Mouse (Mus musculus): ENCODE measurements around the gene Rtl9. TPM values are rescaled to one million over a fixed set of nuclear protein-coding genes. Genes with fewer than 3 reads are reported as not detected.

Gene Rtl9
- polyA plus RNA-seq, 1 experiment from 2014 or later = 0.81 TPM

DNA sequence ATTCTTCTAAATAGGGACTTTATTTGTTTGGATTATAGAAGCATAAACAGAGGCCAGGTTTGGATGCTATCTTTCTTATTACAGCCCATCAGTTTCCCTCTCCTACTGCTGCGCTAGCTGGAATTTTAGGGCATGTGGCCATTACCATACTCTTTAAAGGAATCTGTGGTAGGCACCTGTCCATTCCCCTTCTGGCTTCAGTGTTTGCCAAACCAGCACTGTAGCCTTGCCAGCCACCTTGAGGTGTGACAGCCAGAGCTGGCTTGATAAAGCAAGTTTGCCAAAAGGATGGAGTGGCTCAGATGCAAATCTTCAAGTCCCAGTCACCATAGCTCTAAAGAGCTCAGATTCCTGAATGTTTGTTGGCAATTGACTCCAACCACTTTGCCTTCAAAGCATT, 32.3 kb upstream of the Rtl9 start:
- H3K27me3 ChIP-seq (ENCODE audit: control insufficient read depth, insufficient read depth, low read length) = no peaks in the 10 kb centered on the region
- no peaks in the 10 kb centered on the region for H3K9me3 ChIP-seq (ENCODE audit: control insufficient read depth, low read depth, low read length)
- H3K4me1 ChIP-seq (ENCODE audit: control insufficient read depth, insufficient read depth, low read length) = 0 out of 2 replicates have a peak, but pooled peaks cover 3% of the 10 kb centered on the region
- H3K4me3 ChIP-seq (ENCODE audit: low read depth, low read length) = no peak overlapping the region
- 97% methylated on average over 1 of the region's 1 CpGs for WGBS
- H3K4me2 ChIP-seq (replicated peaks; ENCODE audit: low read depth, low read length) = no peak overlapping the region
- H3K27ac ChIP-seq (ENCODE audit: low read length) = no peak overlapping the region
- no peak overlapping the region for H3K9ac ChIP-seq (replicated peaks; ENCODE audit: low read depth, low read length)
- no peaks in the 10 kb centered on the region for H3K36me3 ChIP-seq (ENCODE audit: control insufficient read depth, insufficient read depth, low read length)
- ATAC-seq (ENCODE audit: insufficient number of reproducible peaks, insufficient read depth, low FRiP score, low read depth) = no peak

DNA sequence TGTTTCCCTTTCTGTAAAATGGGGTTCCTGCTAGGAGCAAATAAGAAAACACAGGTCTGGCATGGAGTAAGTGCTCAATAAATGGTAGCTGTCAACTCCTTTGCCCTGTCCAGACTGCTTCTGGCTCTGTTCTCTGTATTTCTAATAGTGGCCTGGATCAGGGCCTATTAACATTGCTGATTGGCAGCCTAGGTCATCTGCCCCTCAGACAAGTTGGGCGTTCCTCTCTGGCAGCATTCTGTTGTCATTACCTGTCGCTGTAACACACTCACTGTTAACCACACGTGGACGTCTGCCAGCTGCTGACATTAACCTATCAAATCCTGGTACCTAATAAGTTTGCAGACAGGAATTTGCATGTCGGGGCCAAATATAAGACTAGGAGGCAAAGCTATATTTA, 31.8 kb upstream of the Rtl9 start:
- no peak overlapping the region for H3K9ac ChIP-seq (replicated peaks; ENCODE audit: low read depth, low read length)
- no peaks in the 10 kb centered on the region for H3K36me3 ChIP-seq (ENCODE audit: control insufficient read depth, insufficient read depth, low read length)
- no peak for ATAC-seq (ENCODE audit: insufficient number of reproducible peaks, insufficient read depth, low FRiP score, low read depth)
- no peaks in the 10 kb centered on the region for H3K27me3 ChIP-seq (ENCODE audit: control insufficient read depth, insufficient read depth, low read length)
- no peak overlapping the region for H3K27ac ChIP-seq (ENCODE audit: low read length)
- 55% methylated on average over 5 of the region's 5 CpGs for WGBS
- no peak overlapping the region for H3K4me3 ChIP-seq (ENCODE audit: low read depth, low read length)
- H3K4me2 ChIP-seq (replicated peaks; ENCODE audit: low read depth, low read length) = no peak overlapping the region
- 0 out of 2 replicates have a peak, but pooled peaks cover 3% of the 10 kb centered on the region for H3K4me1 ChIP-seq (ENCODE audit: control insufficient read depth, insufficient read depth, low read length)
- H3K9me3 ChIP-seq (ENCODE audit: control insufficient read depth, low read depth, low read length) = no peaks in the 10 kb centered on the region

DNA sequence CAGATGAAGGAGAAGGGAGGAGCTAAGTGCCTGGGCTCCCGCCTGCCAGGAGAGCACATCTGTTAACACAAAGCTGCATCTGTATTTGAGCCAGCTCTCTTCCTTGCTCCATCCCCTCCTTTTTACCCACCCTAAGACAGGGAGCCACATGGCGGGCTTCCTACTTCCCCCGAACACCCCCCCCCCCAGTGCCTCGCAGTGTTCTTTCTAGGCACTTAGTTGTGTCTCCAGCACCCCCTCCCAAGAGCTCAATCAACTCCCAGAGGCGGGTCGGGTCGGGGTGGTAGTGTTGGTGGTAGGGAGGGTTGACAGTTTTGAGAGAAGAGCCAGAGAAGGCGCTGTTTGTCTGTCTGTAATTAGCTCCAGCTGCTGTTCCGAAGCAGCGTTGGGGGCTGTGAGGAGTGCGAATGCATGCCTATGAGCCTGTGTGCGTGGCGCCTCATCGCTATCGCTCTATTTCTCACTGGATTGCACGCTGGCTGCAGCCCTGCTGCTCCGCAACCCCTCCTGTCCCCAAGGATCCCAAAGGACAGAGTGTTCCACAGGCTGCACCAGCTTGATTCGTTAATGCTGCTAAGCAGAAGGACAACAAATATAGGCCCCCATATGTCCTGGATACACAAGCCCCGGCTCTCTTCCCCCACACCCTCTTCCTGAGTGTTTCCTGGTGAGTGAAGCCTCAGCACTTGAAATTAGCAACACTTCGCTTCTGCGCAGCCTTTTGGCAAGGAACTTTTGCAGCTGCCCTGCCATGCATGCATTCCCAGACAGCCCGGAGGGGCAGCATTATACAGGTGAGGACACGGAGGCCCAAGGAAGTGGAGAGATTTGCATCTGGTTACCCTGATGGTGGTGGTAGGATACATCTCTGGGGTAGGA, 18.7 kb upstream of the Rtl9 start:
- no peaks in the 10 kb centered on the region for H3K9me3 ChIP-seq (ENCODE audit: control insufficient read depth, low read depth, low read length)
- WGBS = 26% methylated on average over 22 of the region's 23 CpGs
- ATAC-seq (ENCODE audit: insufficient number of reproducible peaks, insufficient read depth, low FRiP score, low read depth) = peak; percentile 83; the same call in 1 of the 2 replicates
- no peaks in the 10 kb centered on the region for H3K4me1 ChIP-seq (ENCODE audit: control insufficient read depth, insufficient read depth, low read length)
- H3K36me3 ChIP-seq (ENCODE audit: control insufficient read depth, insufficient read depth, low read length) = no peaks in the 10 kb centered on the region
- peak overlapping the region; percentile 76 for H3K27ac ChIP-seq (ENCODE audit: low read length)
- H3K4me2 ChIP-seq (replicated peaks; ENCODE audit: low read depth, low read length) = peak overlapping the region; percentile 37
- no peak overlapping the region for H3K9ac ChIP-seq (replicated peaks; ENCODE audit: low read depth, low read length)
- no peaks in the 10 kb centered on the region for H3K27me3 ChIP-seq (ENCODE audit: control insufficient read depth, insufficient read depth, low read length)
- peak overlapping the region; percentile 16 for H3K4me3 ChIP-seq (ENCODE audit: low read depth, low read length)

DNA sequence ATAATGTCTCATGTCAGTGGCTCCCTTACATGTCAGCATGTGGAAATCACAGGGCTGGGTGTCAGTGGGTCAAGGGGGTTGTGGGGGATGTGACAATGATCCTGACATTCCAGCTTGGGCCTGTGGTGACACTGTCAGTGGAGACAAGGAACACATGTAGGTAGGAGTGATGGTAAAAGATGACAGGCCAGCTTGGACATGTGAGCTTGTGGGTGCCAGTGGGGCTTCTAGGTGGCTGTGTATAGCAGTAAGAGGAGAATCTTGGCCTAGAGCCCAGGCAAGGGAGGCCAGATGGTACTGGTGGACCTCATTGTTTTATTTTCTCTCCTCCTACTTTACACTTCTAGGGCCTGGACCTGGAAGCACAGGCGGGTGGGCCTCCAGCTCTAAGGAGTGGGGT, 16.7 kb upstream of the Rtl9 start:
- H3K4me1 ChIP-seq (ENCODE audit: control insufficient read depth, insufficient read depth, low read length) = no peaks in the 10 kb centered on the region
- no peak overlapping the region for H3K4me3 ChIP-seq (ENCODE audit: low read depth, low read length)
- H3K27ac ChIP-seq (ENCODE audit: low read length) = no peak overlapping the region
- H3K4me2 ChIP-seq (replicated peaks; ENCODE audit: low read depth, low read length) = no peak overlapping the region
- 69% methylated on average over 1 of the region's 1 CpGs for WGBS
- ATAC-seq (ENCODE audit: insufficient number of reproducible peaks, insufficient read depth, low FRiP score, low read depth) = no peak
- H3K36me3 ChIP-seq (ENCODE audit: control insufficient read depth, insufficient read depth, low read length) = no peaks in the 10 kb centered on the region
- H3K27me3 ChIP-seq (ENCODE audit: control insufficient read depth, insufficient read depth, low read length) = no peaks in the 10 kb centered on the region
- no peaks in the 10 kb centered on the region for H3K9me3 ChIP-seq (ENCODE audit: control insufficient read depth, low read depth, low read length)
- H3K9ac ChIP-seq (replicated peaks; ENCODE audit: low read depth, low read length) = no peak overlapping the region

DNA sequence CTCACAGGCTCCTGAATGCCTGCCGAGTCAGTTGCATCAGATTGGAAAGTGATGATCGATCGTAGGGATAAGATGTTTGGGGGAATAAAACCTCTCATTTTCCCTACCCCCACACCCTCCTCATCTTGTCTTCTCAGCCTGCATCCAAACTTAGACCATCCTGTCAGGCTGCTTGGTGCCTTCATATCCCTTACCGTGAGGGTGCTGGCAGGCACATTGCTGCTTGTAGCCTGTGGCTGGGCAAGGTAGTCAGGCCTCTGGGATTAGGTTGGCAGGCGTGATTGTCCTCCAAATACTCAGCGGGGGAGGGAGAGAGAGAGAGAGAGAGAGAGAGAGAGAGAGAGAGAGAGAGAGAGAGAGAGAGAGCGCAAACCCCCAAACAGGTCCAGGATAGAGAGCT, 11.2 kb upstream of the Rtl9 start:
- no peak overlapping the region for H3K4me2 ChIP-seq (replicated peaks; ENCODE audit: low read depth, low read length)
- no peaks in the 10 kb centered on the region for H3K4me1 ChIP-seq (ENCODE audit: control insufficient read depth, insufficient read depth, low read length)
- no peak for ATAC-seq (ENCODE audit: insufficient number of reproducible peaks, insufficient read depth, low FRiP score, low read depth)
- no peak overlapping the region for H3K27ac ChIP-seq (ENCODE audit: low read length)
- 75% methylated on average over 7 of the region's 7 CpGs for WGBS
- H3K9ac ChIP-seq (replicated peaks; ENCODE audit: low read depth, low read length) = no peak overlapping the region
- no peaks in the 10 kb centered on the region for H3K36me3 ChIP-seq (ENCODE audit: control insufficient read depth, insufficient read depth, low read length)
- no peaks in the 10 kb centered on the region for H3K9me3 ChIP-seq (ENCODE audit: control insufficient read depth, low read depth, low read length)
- H3K27me3 ChIP-seq (ENCODE audit: control insufficient read depth, insufficient read depth, low read length) = no peaks in the 10 kb centered on the region
- H3K4me3 ChIP-seq (ENCODE audit: low read depth, low read length) = no peak overlapping the region

DNA sequence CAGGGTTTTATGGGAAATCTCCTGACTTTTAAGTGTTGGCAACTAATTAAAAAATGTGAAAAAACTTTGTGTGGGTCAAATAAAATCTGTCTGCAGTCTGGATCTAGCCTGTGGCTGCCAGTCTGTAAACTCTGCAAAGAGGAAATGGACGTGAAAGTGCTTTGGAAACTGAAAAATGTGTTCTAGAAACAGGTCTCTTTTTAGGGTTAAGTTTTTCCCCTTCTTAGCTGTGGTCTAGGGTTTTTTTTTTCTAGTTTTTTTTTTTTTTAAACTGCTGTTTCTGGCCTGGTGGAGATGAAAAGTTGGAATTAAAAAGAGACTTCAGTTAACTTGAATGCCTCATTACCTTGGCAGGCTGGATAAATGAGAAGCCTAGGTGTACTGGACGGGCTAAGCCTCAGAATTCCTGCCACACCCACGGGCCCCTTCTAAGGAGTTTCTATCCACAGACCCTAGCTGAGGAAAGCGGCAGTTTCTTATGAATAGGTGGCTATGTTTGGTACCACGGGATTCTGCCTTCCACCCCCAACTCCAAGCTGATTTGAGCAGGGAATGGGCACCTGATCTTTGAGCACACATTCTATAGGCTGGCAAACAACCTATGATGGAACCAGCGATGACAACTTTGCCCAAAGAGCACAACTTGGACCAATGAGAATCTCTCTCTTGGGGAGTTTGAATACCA, 8.3 kb upstream of the Rtl9 start:
- Histone ChIP-seq H3K36me3 (ENCODE audit: control insufficient read depth, insufficient read depth, low read length) (no peaks in the 10 kb centered on the region), H3K27ac (ENCODE audit: low read length) (no peak overlapping the region), H3K9ac (replicated peaks; ENCODE audit: low read depth, low read length) (no peak overlapping the region), H3K27me3 (ENCODE audit: control insufficient read depth, insufficient read depth, low read length) (no peaks in the 10 kb centered on the region), H3K4me2 (replicated peaks; ENCODE audit: low read depth, low read length) (no peak overlapping the region), H3K9me3 (ENCODE audit: control insufficient read depth, low read depth, low read length) (no peaks in the 10 kb centered on the region), H3K4me3 (ENCODE audit: low read depth, low read length) (no peak overlapping the region), H3K4me1 (ENCODE audit: control insufficient read depth, insufficient read depth, low read length) (no peaks in the 10 kb centered on the region)
- no peak for ATAC-seq (ENCODE audit: insufficient number of reproducible peaks, insufficient read depth, low FRiP score, low read depth)
- 54% methylated on average over 6 of the region's 6 CpGs for whole genome bisulfite sequencing

DNA sequence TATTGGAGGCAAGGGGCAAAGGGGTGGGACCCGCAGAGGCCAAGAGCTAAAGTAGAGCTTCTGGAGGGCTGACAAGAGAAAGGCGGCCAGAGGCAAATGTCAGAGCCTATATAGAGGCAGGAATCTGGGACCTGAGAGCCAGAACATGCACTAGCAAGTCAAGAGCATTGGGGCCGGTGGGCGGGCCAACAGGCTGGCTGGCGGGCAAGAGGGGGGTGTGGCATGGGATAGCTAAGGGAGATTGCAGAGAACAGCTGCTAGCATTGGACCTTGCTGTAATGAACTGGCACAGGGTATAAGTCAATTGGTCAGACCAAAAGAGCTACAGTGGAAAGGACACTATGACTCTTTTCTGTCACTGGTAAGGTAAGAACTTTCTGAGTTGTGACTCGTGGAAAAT, 1.8 kb upstream of the Rtl9 start:
- WGBS = 73% methylated on average over 6 of the region's 6 CpGs
- Histone ChIP-seq H3K4me1 (ENCODE audit: control insufficient read depth, insufficient read depth, low read length) (no peaks in the 10 kb centered on the region), H3K4me3 (ENCODE audit: low read depth, low read length) (no peak overlapping the region), H3K4me2 (replicated peaks; ENCODE audit: low read depth, low read length) (no peak overlapping the region), H3K9me3 (ENCODE audit: control insufficient read depth, low read depth, low read length) (no peaks in the 10 kb centered on the region), H3K9ac (replicated peaks; ENCODE audit: low read depth, low read length) (no peak overlapping the region), H3K36me3 (ENCODE audit: control insufficient read depth, insufficient read depth, low read length) (no peaks in the 10 kb centered on the region), H3K27me3 (ENCODE audit: control insufficient read depth, insufficient read depth, low read length) (no peaks in the 10 kb centered on the region), H3K27ac (ENCODE audit: low read length) (no peak overlapping the region)
- ATAC-seq (ENCODE audit: insufficient number of reproducible peaks, insufficient read depth, low FRiP score, low read depth) = no peak

DNA sequence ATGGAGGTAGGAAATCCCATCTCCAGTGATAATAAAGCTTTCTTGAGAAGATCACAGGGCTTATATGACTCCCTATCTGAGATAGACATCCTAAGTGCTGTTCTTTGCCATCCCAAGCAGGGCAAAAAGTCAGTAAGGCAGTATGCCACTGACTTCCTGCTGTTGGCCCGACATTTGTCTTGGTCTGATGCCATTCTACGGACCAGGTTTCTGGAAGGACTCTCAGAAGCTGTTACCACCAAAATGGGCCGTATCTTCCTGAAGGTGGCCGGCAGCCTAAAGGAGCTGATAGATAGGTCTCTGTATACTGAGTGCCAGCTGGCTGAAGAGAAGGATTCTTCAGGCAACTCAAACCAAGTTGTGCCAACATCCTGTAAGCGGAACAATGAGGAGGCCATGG, 3.8 kb downstream of the Rtl9 start:
- H3K27me3 ChIP-seq (ENCODE audit: control insufficient read depth, insufficient read depth, low read length) = no peaks in the 10 kb centered on the region
- 92% methylated on average over 5 of the region's 5 CpGs for WGBS
- no peak overlapping the region for H3K4me2 ChIP-seq (replicated peaks; ENCODE audit: low read depth, low read length)
- no peaks in the 10 kb centered on the region for H3K4me1 ChIP-seq (ENCODE audit: control insufficient read depth, insufficient read depth, low read length)
- H3K4me3 ChIP-seq (ENCODE audit: low read depth, low read length) = no peak overlapping the region
- ATAC-seq (ENCODE audit: insufficient number of reproducible peaks, insufficient read depth, low FRiP score, low read depth) = no peak
- H3K27ac ChIP-seq (ENCODE audit: low read length) = no peak overlapping the region
- H3K9me3 ChIP-seq (ENCODE audit: control insufficient read depth, low read depth, low read length) = no peaks in the 10 kb centered on the region
- no peak overlapping the region for H3K9ac ChIP-seq (replicated peaks; ENCODE audit: low read depth, low read length)
- H3K36me3 ChIP-seq (ENCODE audit: control insufficient read depth, insufficient read depth, low read length) = no peaks in the 10 kb centered on the region

Measured in stomach, embryonic 14.5 days (tissue).